Mouse (Mus musculus) brown adipose tissue, adult 24 weeks (tissue): Measurements from ENCODE around the gene Nfia. TPM values are rescaled to one million over a fixed set of nuclear protein-coding genes. Genes with fewer than 3 reads are reported as not detected.

Experiments
- H3K27ac ChIP-seq: fragments of 200-500 bp; replicated peaks from 2 replicates; pipeline ENCODE4 v1.5.1; 2012; ENCODE audit warnings: low read depth, mild to moderate bottlenecking, low read length
- H3K4me1 ChIP-seq: fragments of 200-500 bp; 2 replicates; pipeline ENCODE4 v1.6.1; 2012; ENCODE audit warnings: low read length, mixed read lengths; ENCODE audit not compliant: control insufficient read depth, insufficient read depth, insufficient read length
- H3K4me3 ChIP-seq: fragments of 200-500 bp; 2 replicates; pipeline ENCODE4 v1.5.1; 2012; ENCODE audit warnings: low read depth, mild to moderate bottlenecking, low read length, moderate library complexity; ENCODE audit not compliant: insufficient read depth
- polyA plus RNA-seq: library from polyadenylated mRNA; stranded (reverse); fragments of >200 nt; gene quantifications from 2 replicates; pipeline ENCODE4 v1.2.4, GENCODE M21; 2012; ENCODE audit not compliant: missing spikeins, insufficient read depth, insufficient read length

Gene Nfia
- polyA plus RNA-seq, 1 experiment = 74.8 TPM

GRCm38 (mm10) chr4:97919773-97920172 is 147.2 kb downstream of the Nfia start:
- no peak overlapping the region for H3K4me3 ChIP-seq
- H3K27ac ChIP-seq = no peak overlapping the region
- H3K4me1 ChIP-seq = peaks cover 28% of the 10 kb centered on the region

DNA sequence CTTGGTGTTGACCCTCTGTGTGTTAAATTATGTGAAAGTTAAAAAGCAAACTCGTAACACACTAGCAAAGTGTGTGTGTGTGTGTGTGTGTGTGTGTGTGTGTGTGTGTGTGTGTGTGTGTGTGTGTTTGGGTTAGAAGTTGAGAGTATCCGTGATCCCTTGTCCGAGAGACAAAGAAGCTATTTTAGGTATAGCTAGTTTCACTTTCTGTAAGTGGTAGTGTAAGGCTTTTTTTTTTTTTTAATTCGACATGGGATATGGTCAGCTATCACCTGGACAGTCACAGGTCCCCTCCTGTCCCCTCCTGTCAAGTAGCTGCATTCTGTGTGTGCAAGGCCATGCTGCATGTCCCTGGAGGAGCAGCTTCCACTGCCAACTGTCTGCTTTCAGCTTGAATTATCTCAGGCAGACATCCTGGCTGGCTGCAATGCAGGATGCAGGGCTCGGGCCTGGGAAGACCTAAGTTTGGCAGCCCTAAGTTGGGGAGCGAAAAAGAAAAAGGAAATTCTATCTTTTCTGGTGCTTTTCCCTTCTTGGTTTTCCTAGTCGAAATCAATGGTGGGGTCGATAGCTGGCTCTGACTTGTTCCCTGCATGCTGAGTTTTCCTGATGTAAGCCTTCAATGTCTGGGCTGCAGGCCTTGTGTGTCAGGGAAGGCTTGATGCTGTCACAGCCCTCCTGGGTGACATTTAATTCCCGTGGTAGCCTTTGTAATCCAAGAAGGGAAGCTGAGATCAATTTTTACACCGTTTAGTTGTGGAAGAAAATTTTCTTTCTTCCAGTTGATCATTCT is 147.9 kb downstream of the Nfia start:
- peaks cover 26% of the 10 kb centered on the region for H3K4me1 ChIP-seq
- H3K27ac ChIP-seq = peak overlapping the region; percentile 96
- peak overlapping the region; percentile 48 for H3K4me3 ChIP-seq

- H3K4me1 ChIP-seq = peaks cover 26% of the 10 kb centered on the region
- no peak overlapping the region for H3K27ac ChIP-seq
- H3K4me3 ChIP-seq = no peak overlapping the region
Measured at GRCm38 (mm10) chr4:97921682-97922081, 149.1 kb downstream of the Nfia start.

DNA sequence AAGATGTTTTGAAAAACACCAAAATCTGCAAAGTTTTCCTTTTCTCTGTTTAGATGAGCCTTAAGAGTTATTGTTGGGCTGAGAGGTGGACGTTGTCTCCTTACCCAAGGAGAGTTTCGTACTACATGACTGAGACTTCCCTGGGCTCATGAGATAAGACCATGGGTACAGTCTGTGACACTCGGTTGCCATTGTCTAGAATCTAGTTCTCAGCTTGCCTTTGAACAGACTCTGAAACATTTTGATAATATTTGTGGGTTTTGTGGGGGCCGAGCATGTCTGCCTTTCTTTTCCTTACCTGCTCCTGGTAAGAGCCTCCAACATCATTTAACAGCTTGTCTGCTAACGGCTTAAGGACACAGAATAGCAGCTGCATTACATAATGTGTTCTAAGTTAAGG is 150.7 kb downstream of the Nfia start:
- peaks cover 29% of the 10 kb centered on the region for H3K4me1 ChIP-seq
- H3K4me3 ChIP-seq = no peak overlapping the region
- peak overlapping the region; percentile 20 for H3K27ac ChIP-seq

- Histone ChIP-seq H3K27ac (peak overlapping the region; percentile 20), H3K4me1 (peaks cover 23% of the 10 kb centered on the region), H3K4me3 (no peak overlapping the region)
Measured at GRCm38 (mm10) chr4:97923876-97924316, 151.4 kb downstream of the Nfia start.

- Histone ChIP-seq H3K27ac (no peak overlapping the region), H3K4me3 (no peak overlapping the region)
Measured at GRCm38 (mm10) chr4:97924414-97924813, 151.9 kb downstream of the Nfia start.

GRCm38 (mm10) chr4:97924855-97925254 is 152.3 kb downstream of the Nfia start:
- H3K4me3 ChIP-seq = no peak overlapping the region
- no peak overlapping the region for H3K27ac ChIP-seq
- H3K4me1 ChIP-seq = peaks cover 22% of the 10 kb centered on the region

More at GRCm38 (mm10) chr4:97924414-97924813, 151.9 kb downstream of the Nfia start:
- H3K4me1 ChIP-seq = peaks cover 20% of the 10 kb centered on the region

GRCm38 (mm10) chr4:97925644-97926043 is 153.1 kb downstream of the Nfia start:
- H3K27ac ChIP-seq = no peak overlapping the region
- H3K4me3 ChIP-seq = no peak overlapping the region
- peaks cover 20% of the 10 kb centered on the region for H3K4me1 ChIP-seq

DNA sequence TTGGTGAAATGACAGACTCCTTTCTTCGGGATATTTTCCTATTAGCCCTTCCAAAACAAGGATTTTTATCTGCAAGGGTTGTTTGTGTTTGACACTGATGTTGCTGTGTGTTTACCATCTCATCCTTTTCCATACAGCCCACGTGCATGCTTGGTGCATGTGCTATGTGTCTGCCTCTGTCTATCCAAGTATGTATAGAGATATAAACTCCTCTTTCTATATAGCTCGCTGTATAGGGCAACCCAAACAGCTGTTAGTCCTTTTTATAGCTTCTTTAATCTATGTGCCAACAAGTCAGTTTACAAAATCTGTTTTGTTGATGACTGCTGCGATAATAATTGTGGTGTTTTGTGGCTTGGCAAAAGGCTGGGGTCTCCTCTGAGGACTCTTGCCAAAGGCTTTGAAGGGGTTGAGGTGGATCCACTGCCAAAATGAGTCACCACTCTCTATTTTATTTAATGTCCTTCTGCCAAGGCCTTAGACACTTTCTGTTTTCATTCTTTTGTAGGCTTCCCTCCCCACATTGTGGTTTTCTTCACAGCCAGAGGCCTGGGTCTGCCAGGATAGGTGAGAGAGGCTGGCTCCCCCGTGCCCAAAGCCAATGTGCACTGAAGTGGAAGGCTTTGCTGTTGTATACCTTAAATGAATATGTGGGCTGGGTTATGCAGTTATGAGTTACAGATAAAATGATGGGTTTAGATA is 154.2 kb downstream of the Nfia start:
- Histone ChIP-seq H3K4me3 (no peak overlapping the region), H3K4me1 (peaks cover 18% of the 10 kb centered on the region), H3K27ac (peak overlapping the region; percentile 39)

GRCm38 (mm10) chr4:97927309-97927656 is 154.7 kb downstream of the Nfia start:
- H3K4me3 ChIP-seq = no peak overlapping the region
- peaks cover 18% of the 10 kb centered on the region for H3K4me1 ChIP-seq
- H3K27ac ChIP-seq = peak overlapping the region; percentile 39

GRCm38 (mm10) chr4:97936371-97936770 is 163.8 kb downstream of the Nfia start:
- H3K4me1 ChIP-seq = peaks cover 15% of the 10 kb centered on the region
- H3K4me3 ChIP-seq = no peak overlapping the region
- no peak overlapping the region for H3K27ac ChIP-seq

DNA sequence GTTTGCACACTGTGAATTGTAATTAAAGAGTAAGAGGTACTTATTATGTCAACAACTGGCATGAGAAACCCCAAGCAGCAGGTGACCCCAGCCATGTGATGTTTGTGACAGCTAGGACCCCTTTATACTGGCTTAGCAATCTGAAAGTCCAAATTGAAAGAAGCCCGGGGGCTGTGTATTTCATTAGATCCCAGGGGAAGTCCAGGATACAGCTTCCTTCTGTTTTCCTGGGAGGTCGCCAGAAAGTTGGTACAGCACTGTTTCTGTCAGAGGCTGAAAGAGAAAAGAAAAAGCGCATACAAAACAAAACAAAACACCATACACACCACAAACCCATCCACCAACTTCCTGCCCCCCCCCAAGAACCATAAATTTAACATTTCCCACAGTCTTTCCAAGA is 164.4 kb downstream of the Nfia start:
- Histone ChIP-seq H3K27ac (peak overlapping the region; percentile 23; the same call in 1 of the 2 replicates), H3K4me1 (peaks cover 15% of the 10 kb centered on the region), H3K4me3 (no peak overlapping the region)

- no peak overlapping the region for H3K4me3 ChIP-seq
- no peak overlapping the region for H3K27ac ChIP-seq
Measured at GRCm38 (mm10) chr4:97939492-97939891, 167.0 kb downstream of the Nfia start.

DNA sequence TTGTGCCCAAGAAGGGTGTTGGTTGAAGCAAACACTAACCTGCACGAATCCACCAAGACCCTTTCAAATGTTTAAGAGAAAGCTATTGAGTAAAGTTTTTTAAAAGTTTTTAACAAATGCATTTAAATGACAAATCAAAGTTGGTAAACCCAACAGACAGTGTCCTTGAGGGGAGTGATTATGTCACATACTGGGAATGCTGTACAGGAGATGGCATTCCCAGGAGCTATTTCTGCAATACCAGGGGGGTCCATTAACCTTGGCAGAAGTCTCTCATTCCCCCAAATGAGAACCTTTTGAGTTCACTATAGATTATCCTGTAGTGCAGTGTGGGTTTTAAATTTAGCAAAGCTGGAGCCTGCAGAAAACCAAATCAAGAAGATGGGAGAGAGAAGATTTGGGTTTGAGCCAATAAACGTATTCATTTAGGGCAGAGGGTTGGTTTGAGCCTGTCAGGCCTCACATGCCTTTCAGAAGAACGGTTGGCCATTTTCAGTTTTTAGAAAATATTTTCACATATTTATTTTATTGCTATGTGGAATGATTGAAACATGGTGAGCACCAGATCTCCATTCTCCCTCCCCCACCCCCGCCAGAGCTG is 167.5 kb downstream of the Nfia start:
- Histone ChIP-seq H3K27ac (no peak overlapping the region), H3K4me1 (peaks cover 15% of the 10 kb centered on the region), H3K4me3 (no peak overlapping the region)

More at GRCm38 (mm10) chr4:97939492-97939891, 167.0 kb downstream of the Nfia start:
- H3K4me1 ChIP-seq = peaks cover 15% of the 10 kb centered on the region

DNA sequence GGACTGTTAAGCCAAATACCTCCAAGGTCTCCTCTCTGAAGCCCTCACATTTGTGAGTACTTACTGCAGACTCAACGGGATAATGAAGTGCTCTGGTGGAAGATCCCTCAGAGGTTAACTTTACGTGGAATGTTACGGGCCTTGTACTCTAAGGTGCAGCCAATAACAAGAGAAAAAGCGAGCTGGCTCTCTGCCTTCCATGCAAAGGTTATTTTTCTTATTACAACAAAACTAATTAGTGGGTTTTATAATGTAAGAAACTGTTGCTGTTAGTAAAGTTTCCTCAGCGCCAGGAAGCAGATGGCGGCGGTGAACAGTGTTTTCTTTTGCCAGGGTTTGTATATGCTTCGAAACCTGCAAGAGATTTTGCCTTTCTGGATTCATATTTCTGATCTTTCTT is 169.1 kb downstream of the Nfia start:
- Histone ChIP-seq H3K4me1 (peaks cover 14% of the 10 kb centered on the region), H3K4me3 (no peak overlapping the region), H3K27ac (no peak overlapping the region)
